Mouse (Mus musculus): ENCODE results near the gene Arhgef2. TPM values are rescaled to one million over a fixed set of nuclear protein-coding genes. Genes with fewer than 3 reads are reported as not detected.

The Arhgef2 gene
- polyA plus RNA-seq, 1 experiment, result 210 TPM

DNA sequence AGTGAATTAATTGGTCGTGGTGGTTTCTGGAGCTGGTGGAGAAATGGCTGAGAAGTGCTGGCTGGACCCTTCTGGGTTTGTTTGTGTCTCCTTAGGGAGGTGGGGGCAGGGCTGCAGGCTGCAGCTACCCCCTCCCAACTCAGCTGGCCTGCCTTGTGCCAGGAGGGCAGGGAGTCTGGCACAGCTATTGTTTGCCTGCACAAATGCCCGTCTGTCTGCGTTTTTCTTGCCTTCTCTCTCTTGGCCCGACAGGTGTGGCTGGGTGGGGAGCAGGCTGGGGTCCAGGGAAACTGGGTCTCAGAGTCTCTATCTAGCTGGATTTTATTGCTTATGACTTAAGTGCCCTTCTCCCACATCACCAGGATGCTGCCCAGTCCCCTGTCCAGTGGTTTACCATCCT lies 18.6 kb downstream of the Arhgef2 start:
- peak overlapping the region; percentile 96 for H3K27ac ChIP-seq (ENCODE audit: insufficient read depth, low read length)
- H3K4me1 ChIP-seq (ENCODE audit: control insufficient read depth, insufficient read depth, low read length), result peaks cover 19% of the 10 kb centered on the region; the same call in 1 of the 2 replicates

DNA sequence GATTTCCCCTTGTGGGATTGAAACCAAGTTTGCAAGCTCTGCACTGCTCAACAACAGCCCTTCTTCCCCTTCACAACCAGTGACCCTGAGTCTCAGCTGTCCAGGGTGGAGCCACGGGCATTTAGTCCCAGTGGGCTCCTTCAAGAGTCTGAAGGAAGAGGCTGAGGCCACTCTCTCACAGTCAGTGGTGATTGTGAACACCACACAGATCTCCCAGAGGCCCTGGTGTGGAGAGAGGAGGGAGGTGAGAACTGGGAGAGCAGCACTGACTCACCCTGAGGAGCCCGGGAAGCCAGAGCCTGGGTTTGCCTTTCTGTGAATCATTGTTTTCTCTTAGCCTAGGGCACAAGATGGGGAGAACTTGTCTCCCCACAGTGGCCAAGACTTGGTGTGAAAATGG lies 19.2 kb downstream of the Arhgef2 start:
- no peak overlapping the region for H3K4me3 ChIP-seq (ENCODE audit: insufficient read depth, low read length)
- no peak for TF ChIP-seq CTCF (IDR thresholded peaks at IDR 0.05; ENCODE audit: borderline replicate concordance, insufficient read depth, low read length)
- TF ChIP-seq POLR2A (IDR thresholded peaks at IDR 0.05; ENCODE audit: low read depth, low read length), result peak; percentile 45; the same call in 1 of the 2 replicates
- peaks cover 19% of the 10 kb centered on the region; the same call in 1 of the 2 replicates for H3K4me1 ChIP-seq (ENCODE audit: control insufficient read depth, insufficient read depth, low read length)
- H3K27ac ChIP-seq (ENCODE audit: insufficient read depth, low read length), result peak overlapping the region; percentile 96

More for the DNA sequence above, 18.6 kb downstream of the Arhgef2 start:
- TF ChIP-seq POLR2A (IDR thresholded peaks at IDR 0.05; ENCODE audit: low read depth, low read length) (no peak), CTCF (IDR thresholded peaks at IDR 0.05; ENCODE audit: borderline replicate concordance, insufficient read depth, low read length) (no peak)
- peak overlapping the region; percentile 72; the same call in 1 of the 2 replicates for H3K4me3 ChIP-seq (ENCODE audit: insufficient read depth, low read length)

DNA sequence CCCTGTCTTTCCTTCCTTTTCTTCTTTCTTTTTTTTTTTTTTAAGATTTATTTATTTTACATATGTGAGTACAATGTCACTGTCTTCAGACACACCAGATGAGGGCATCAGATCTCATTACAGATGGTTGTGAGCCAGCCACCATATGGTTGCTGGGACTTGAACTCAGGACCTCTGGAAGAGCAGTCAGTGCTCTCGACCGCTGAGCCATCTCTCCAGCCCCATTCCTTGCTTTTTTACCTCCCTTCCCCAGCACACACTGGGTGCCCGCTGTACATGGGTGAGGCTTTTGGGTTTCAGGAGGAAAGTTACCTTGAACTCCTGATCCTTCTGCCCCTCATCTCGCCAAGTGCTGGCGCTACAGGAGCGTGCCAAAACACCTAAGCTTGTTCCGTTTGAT lies 19.8 kb downstream of the Arhgef2 start:
- 0 out of 2 replicates have a peak overlapping the region, but pooled peaks have one; percentile 20 for H3K27ac ChIP-seq (ENCODE audit: insufficient read depth, low read length)

DNA sequence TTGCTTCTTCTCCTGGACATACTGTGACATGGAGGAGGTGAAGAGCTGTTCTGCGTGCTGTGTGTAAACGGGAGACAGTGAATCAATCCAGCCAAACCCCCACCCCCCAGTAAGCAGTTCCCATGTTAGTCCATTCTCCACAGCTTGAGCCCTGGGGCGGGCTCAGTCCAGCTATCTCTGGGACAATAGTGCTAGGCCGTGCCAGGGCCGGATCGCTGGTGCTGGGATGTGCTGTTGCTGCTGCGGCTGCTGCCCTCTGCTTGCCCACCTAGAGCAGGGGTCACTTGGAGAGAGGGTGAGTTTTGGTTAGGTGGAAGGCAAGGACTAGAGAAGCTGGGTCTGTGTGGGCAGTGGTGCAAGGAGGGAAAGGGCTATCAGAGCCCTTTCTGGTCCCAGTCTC lies 20.6 kb downstream of the Arhgef2 start:
- Histone ChIP-seq H3K4me1 (ENCODE audit: control insufficient read depth, insufficient read depth, low read length) (peaks cover 19% of the 10 kb centered on the region; the same call in 1 of the 2 replicates), H3K27ac (ENCODE audit: insufficient read depth, low read length) (no peak overlapping the region), H3K4me3 (ENCODE audit: insufficient read depth, low read length) (no peak overlapping the region)
- TF ChIP-seq CTCF (IDR thresholded peaks at IDR 0.05; ENCODE audit: borderline replicate concordance, insufficient read depth, low read length) (no peak), POLR2A (IDR thresholded peaks at IDR 0.05; ENCODE audit: low read depth, low read length) (no peak)

More for the DNA sequence above, 19.8 kb downstream of the Arhgef2 start:
- Histone ChIP-seq H3K4me3 (ENCODE audit: insufficient read depth, low read length) (no peak overlapping the region), H3K4me1 (ENCODE audit: control insufficient read depth, insufficient read depth, low read length) (peaks cover 19% of the 10 kb centered on the region; the same call in 1 of the 2 replicates)
- no peak for TF ChIP-seq POLR2A (IDR thresholded peaks at IDR 0.05; ENCODE audit: low read depth, low read length)
- no peak for TF ChIP-seq CTCF (IDR thresholded peaks at IDR 0.05; ENCODE audit: borderline replicate concordance, insufficient read depth, low read length)

DNA sequence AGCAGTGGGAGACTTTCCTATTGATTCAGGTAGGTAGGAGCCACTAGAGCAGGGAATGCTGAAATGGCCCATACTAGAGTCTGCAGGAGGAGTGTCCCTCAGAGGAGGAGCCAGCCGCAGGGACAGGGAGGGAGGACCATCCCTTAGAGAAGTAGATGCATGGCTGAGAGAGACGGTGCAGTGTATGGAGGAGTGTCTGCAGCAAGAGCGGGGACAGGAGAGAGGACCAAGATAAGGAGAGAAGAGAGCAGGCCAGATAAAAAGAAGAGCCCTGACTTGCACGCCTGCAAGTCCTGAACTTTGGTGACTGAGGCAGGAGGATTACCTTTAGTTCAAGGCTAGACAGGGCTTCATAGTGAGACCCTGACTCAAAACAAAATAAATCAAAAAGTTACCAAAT lies 21.3 kb downstream of the Arhgef2 start:
- no peak overlapping the region for H3K4me3 ChIP-seq (ENCODE audit: insufficient read depth, low read length)
- peaks cover 19% of the 10 kb centered on the region; the same call in 1 of the 2 replicates for H3K4me1 ChIP-seq (ENCODE audit: control insufficient read depth, insufficient read depth, low read length)
- no peak overlapping the region for H3K27ac ChIP-seq (ENCODE audit: insufficient read depth, low read length)
- no peak for TF ChIP-seq CTCF (IDR thresholded peaks at IDR 0.05; ENCODE audit: borderline replicate concordance, insufficient read depth, low read length)
- TF ChIP-seq POLR2A (IDR thresholded peaks at IDR 0.05; ENCODE audit: low read depth, low read length), result no peak

DNA sequence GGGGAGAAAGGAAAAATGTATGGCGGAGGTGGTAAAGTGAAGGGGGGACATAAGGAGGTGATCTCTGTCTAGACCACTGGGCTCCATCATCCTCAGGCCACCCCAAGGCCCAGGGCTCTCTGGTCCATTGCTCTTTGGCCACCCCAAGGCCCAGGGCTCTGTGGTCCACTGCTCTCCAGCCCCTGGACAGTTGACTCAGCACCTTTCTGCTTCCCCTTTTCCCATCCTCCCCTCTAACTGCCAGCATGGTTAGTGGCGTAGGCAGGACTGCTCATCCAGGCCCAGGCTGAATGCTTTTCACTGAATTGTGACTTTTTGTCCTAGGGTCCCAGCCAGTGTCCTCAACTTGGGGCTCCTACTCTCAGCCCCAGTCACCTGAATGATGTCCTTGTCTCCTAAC lies 21.8 kb downstream of the Arhgef2 start:
- Histone ChIP-seq H3K27ac (ENCODE audit: insufficient read depth, low read length) (no peak overlapping the region), H3K4me1 (ENCODE audit: control insufficient read depth, insufficient read depth, low read length) (peaks cover 19% of the 10 kb centered on the region; the same call in 1 of the 2 replicates), H3K4me3 (ENCODE audit: insufficient read depth, low read length) (no peak overlapping the region)
- TF ChIP-seq CTCF (IDR thresholded peaks at IDR 0.05; ENCODE audit: borderline replicate concordance, insufficient read depth, low read length) (no peak), POLR2A (IDR thresholded peaks at IDR 0.05; ENCODE audit: low read depth, low read length) (no peak)

DNA sequence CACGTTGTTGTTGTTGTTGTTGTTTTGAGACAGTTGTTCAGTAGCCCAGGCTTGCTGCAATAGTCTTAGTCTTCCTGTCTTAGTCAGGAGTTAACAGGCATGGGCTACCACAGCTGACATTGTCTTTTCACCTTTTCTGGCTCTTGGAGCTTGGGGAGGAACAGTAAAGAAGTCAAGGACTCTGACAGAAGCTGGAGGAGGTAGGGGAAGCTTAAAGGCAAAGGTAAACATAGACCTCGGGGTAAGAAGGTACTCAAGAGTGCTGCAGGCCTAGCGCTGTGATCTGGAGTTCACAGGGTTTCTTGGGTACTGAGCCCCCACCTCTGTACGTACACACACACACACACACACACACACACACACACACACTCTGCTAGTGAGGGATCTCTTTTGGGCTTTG lies 23.0 kb downstream of the Arhgef2 start:
- Histone ChIP-seq H3K27ac (ENCODE audit: insufficient read depth, low read length) (no peak overlapping the region), H3K4me1 (ENCODE audit: control insufficient read depth, insufficient read depth, low read length) (peaks cover 19% of the 10 kb centered on the region; the same call in 1 of the 2 replicates), H3K4me3 (ENCODE audit: insufficient read depth, low read length) (no peak overlapping the region)
- TF ChIP-seq CTCF (IDR thresholded peaks at IDR 0.05; ENCODE audit: borderline replicate concordance, insufficient read depth, low read length), result no peak
- no peak for TF ChIP-seq POLR2A (IDR thresholded peaks at IDR 0.05; ENCODE audit: low read depth, low read length)

DNA sequence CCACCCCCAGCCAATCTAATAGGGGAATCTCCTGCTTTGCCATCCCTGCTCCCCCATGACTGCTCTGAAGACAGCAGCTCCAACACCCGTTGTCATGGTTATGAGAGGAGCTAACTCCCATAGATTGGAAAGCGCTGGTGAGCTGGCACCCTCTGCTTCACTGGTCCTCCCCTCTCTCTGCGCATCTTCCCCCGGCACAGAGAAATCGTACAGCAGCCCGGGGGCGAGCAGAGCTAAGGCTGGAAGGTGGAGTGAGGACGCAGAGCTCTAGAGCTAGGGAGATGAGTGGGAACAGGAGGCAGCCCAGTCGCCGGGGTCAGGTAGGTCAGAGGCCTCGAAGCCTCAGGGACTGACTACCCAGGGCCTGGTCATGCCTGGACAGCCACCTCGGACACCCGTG lies 23.5 kb downstream of the Arhgef2 start:
- Histone ChIP-seq H3K27ac (ENCODE audit: insufficient read depth, low read length) (no peak overlapping the region), H3K4me3 (ENCODE audit: insufficient read depth, low read length) (no peak overlapping the region), H3K4me1 (ENCODE audit: control insufficient read depth, insufficient read depth, low read length) (peaks cover 15% of the 10 kb centered on the region; the same call in 1 of the 2 replicates)
- no peak for TF ChIP-seq POLR2A (IDR thresholded peaks at IDR 0.05; ENCODE audit: low read depth, low read length)
- no peak for TF ChIP-seq CTCF (IDR thresholded peaks at IDR 0.05; ENCODE audit: borderline replicate concordance, insufficient read depth, low read length)

DNA sequence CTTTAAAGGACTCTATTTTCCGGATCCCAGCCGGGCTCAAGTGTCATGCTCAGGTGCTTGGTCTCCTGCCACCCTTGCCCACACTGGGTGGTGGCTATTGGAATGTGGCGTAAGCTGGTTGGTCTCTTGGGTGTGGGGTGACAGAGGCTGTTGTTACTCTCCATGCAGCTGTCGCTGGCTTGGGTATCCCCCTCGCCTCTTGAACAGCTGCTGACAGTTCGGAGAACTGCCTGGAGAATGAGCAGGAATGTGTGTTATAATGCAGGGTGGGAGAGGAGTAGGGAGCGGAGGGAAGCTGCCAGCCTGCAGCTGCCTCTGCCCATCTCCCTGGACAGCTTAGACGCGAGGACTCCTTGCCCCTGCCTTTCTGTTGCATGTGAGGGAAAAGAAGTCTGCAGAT lies 24.3 kb downstream of the Arhgef2 start:
- 0 out of 2 replicates have a peak, but pooled peaks cover 8% of the 10 kb centered on the region for H3K4me1 ChIP-seq (ENCODE audit: control insufficient read depth, insufficient read depth, low read length)
- TF ChIP-seq CTCF (IDR thresholded peaks at IDR 0.05; ENCODE audit: borderline replicate concordance, insufficient read depth, low read length), result no peak
- TF ChIP-seq POLR2A (IDR thresholded peaks at IDR 0.05; ENCODE audit: low read depth, low read length), result no peak
- no peak overlapping the region for H3K4me3 ChIP-seq (ENCODE audit: insufficient read depth, low read length)
- no peak overlapping the region for H3K27ac ChIP-seq (ENCODE audit: insufficient read depth, low read length)

DNA sequence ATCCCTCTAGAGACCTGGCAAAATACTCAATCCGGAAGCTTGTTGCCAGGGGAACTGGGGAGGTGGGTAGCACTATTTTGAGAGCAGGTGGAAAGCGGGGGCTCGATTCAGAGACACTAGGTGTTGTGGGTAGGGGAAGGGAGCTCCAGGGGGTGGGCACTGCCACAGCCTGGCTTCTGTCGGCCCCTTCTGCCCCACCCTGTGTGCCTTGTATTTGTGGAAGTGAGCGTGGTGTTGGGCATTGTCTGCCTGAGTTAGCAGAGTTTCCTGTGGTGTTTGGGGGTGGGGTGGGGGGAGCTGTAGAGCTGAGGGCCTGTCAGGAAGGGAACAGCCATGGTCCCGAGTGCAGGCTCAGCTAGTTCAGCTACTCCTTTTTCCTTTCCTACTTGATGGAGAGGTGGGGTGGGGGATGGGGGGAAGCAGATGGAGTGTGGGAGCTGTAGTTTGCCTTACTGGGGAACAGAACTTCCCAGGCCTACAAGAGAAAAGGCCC lies 25.1 kb downstream of the Arhgef2 start:
- Histone ChIP-seq H3K27ac (ENCODE audit: insufficient read depth, low read length) (no peak overlapping the region), H3K4me1 (ENCODE audit: control insufficient read depth, insufficient read depth, low read length) (0 out of 2 replicates have a peak, but pooled peaks cover 8% of the 10 kb centered on the region), H3K4me3 (ENCODE audit: insufficient read depth, low read length) (no peak overlapping the region)
- TF ChIP-seq CTCF (IDR thresholded peaks at IDR 0.05; ENCODE audit: borderline replicate concordance, insufficient read depth, low read length) (no peak), POLR2A (IDR thresholded peaks at IDR 0.05; ENCODE audit: low read depth, low read length) (no peak)

Data from embryonic fibroblast, embryonic 13.5 days (primary cell).